Mouse (Mus musculus): ENCODE measurements at regions not wholly inside any gene's neighbourhood (a gene's known extent, or its start where the extent isn't known, plus 50 kb on each side); places are given as distances from the start of the nearest gene placed in this dataset.

DNA sequence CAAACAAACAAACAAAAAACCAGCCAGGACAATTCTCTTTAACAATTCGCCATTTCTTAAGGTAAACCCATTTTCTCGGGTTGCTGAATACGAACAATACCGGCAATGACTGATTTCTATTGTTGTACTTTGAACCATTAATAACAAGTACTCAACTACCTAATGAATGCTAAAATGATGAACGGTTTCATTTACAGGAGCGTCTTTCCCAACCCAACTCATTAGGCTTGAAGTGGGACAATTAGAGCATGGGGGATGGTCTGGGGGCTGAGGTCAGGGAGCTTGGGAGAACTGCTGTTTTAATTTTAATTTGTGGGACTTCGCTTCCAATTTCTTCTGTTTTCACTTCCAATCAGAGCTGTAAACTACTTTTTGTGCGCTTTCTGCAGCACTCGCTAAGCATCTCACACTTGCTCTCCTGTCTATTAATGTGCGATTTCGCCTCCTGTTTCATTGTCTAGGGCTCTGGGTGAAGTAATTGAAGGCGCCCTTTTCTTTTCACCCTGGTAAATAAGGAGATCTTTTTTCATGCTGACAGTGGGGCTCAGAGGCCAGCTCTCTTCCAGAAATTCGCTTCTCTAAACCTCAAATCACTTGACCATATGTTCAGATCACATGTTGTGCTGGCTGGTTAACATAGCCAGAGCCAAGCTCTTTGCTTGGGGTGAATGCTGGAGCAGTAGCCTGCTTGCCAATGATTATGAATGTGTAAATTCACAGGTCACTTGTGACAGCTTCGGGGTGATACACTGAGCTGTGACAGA, 77.7 kb upstream of the Gas2 start:
- no peak for ATAC-seq (replicated peaks; ENCODE audit: insufficient number of reproducible peaks, low FRiP score, low TSS enrichment, poor library complexity, severe bottlenecking)

- no peak for ATAC-seq (replicated peaks; ENCODE audit: insufficient number of reproducible peaks, low FRiP score, low TSS enrichment, poor library complexity, severe bottlenecking)
These were observed 70.9 kb upstream of the Gas2 start for GRCm38 (mm10) chr7:51790690-51791560.

- no peak for ATAC-seq (replicated peaks; ENCODE audit: insufficient number of reproducible peaks, low FRiP score, low TSS enrichment, poor library complexity, severe bottlenecking)
These were observed 70.3 kb upstream of the Gas2 start for GRCm38 (mm10) chr7:51791561-51791863.
